Mouse (Mus musculus): Measurements from ENCODE around the gene Ssb. TPM values are rescaled to one million over a fixed set of nuclear protein-coding genes. Genes with fewer than 3 reads are reported as not detected.

Gene Ssb
- 0.47 and 0.54 TPM in 2 replicates for polyA plus RNA-seq (2012; rRNA removed)

GRCm38 (mm10) chr2:69861485-69862091, at the start of gene Ssb:
Gene Ssb (plus strand): TSS chr2:69861562.

GRCm38 (mm10) chr2:69821711-69822110, 39.7 kb upstream of the Ssb start, which contains the start of gene Klhl23:
Gene Klhl23 (plus strand): TSS chr2:69821944.

GRCm38 (mm10) chr2:69885451-69886305, 24.3 kb downstream of the Ssb start, which contains the start of gene Mettl5:
Gene Mettl5 (minus strand): TSS chr2:69885615.

GRCm38 (mm10) chr2:69897039-69897617, 35.8 kb downstream of the Ssb start, which contains the start of gene Ubr3:
Gene Ubr3 (plus strand): TSS chr2:69897246.

Other genes starting within 250 kb of the Ssb start
- gene Bbs5, start 214.4 kb upstream of the Ssb start, polyA plus RNA-seq (2012; rRNA removed) = 0.94 and 1.5 TPM in 2 replicates
- not detected in 2 replicates for gene Klhl41, start 191.4 kb upstream of the Ssb start, polyA plus RNA-seq (2012; rRNA removed)
- 3.8 and 4.6 TPM in 2 replicates for gene Fastkd1, start 148.0 kb upstream of the Ssb start, polyA plus RNA-seq (2012; rRNA removed)
- 0.51 and 1.1 TPM in 2 replicates for gene Ppig, start 139.0 kb upstream of the Ssb start, polyA plus RNA-seq (2012; rRNA removed)
- 0.31 TPM in 1 of 2 replicates, not detected in the other for gene Ccdc173, start 72.0 kb upstream of the Ssb start, polyA plus RNA-seq (2012; rRNA removed)
- gene Phospho2, start 71.9 kb upstream of the Ssb start, polyA plus RNA-seq (2012; rRNA removed) = 89.7 and 96.6 TPM in 2 replicates
- gene Klhl23, start 39.6 kb upstream of the Ssb start, polyA plus RNA-seq (2012; rRNA removed) = 8.7 and 10.2 TPM in 2 replicates
- gene Mettl5, start 24.1 kb downstream of the Ssb start, polyA plus RNA-seq (2012; rRNA removed) = 1.8 and 5.2 TPM in 2 replicates
- gene Ubr3, start 35.7 kb downstream of the Ssb start, polyA plus RNA-seq (2012; rRNA removed) = 10.5 and 15.0 TPM in 2 replicates
- gene Myo3b, start 177.6 kb downstream of the Ssb start, polyA plus RNA-seq (2012; rRNA removed) = 0.77 and 1.3 TPM in 2 replicates